Mouse (Mus musculus) urinary bladder, postnatal 14 days (tissue): ENCODE data around the gene Prdm15.

Experiments used
- DNase-seq: peaks from one replicate; pipeline ENCODE4 v3.0.0; 2021; ENCODE audit warnings: low spot score

Gene Prdm15

DNA sequence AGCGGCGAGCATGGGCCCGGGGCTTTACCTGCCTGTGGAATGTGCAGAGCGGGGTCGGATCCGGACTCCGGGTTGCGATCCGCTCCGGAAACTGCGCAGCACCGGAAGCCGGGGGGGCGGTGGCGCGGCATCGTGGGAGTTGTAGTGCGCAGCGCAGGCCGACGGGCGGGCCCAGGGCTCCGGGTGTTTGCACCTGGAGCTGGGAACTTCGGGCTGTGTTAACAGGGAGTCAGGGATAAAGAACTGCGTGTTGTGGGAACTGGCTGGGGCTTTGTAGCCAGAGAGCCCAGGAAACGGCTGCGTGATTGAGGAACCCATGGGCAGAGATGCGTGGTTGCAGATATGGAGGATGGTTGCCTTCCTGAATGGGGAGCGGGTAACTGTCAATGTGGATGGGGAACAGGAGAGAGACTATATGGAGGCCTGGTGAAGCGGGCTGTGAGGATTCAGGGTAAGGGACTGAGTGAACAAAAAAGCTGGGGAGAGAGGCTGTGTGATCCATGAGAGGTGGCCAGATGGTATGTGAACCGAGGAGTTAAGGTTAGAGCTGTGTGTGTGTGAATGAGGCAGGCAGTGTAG, at the start of gene Prdm15:
TSS of gene Prdm15 (minus strand) at position 110 of the 579 bp plus-strand sequence.
- DNase-seq, result peak; percentile 89

DNA sequence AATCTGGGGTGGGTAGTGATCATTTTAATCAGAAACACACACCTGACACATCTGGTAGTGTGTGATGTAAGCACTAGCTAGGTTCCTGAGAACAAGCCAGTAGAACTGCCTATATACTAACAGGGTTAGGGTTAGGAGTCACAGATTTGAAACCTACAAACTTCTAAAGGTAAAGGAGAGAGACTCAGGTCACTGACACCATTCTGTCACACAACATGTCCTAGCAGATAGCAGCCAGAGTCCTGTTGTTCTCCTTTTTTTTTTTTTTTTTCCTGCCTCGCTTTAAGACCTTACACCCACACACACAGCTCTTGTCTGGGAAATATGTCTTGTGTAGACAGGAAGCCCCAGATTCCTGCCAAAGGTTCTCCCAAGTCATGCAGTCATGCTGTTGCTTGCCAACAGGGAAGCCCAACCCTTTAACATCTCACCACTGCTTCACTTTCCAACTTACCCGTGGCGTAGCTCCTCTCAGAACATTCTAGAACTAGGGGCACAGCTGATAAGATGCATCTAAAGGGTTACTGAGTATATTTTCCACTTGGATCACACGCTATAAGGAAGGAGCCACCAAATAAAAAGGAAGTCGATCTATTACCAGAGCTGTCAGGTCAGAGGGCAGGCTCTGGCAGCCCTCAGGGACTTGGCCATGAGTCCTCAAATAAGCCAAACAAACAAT, 45.8 kb upstream of the Prdm15 start:
- peak; percentile 73 for DNase-seq

DNA sequence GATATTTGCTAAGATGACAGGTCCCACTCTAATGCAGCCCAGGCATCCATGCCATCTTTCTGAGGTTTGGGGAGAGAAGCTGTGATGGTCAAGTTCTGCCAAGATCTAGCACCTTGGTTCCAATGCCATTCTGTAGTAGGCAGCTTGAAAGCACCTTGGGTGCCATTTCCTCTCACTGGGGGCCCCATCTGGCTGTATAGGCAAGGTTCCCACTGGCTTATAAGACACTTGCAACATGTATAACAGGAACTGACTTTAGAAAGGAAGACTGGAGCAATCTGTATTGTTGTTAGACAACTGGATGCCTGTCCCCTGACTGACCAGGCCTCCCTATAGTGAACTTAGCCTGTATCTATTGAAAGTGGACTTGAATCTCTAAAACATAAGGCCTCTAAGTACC, 36.1 kb upstream of the Prdm15 start:
- no peak for DNase-seq

DNA sequence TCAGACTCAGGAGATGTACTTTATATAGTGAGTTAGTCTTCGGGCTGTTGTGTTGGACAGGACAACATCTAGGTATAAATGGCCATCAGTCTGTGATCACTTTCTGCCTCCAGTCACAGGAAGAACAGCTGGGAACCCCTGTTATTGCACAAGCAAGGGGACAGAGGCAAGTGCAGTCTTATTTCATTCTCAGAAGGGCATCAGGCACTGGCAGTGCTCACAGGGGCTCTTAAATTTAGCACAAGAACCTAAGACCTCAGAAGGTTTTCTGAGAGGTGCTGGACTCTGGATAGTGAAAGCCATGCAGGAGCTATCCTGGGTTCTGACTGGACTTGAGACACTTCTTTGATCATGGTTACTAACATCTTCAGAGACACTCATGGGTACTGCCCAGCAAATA, 32.0 kb upstream of the Prdm15 start:
- DNase-seq, result no peak

DNA sequence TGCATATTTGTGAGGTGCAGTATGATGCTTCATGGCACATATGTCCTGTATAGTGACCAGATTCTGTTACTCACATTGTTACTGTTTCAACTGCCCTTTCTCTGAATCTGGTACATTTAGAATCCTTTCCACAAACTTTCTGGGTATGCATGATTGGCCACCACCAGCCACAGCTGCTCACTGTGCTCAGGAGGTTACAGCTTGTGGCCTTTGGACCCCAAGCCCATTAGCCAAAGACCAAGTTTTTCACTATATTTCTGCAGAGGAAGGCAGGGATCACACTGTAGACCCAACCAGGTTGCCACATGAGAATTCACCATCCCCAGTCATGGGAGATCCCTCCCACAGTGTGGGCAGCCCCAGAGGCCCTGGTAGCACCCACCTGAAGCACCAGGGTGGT, 31.2 kb upstream of the Prdm15 start:
- DNase-seq, result no peak

DNA sequence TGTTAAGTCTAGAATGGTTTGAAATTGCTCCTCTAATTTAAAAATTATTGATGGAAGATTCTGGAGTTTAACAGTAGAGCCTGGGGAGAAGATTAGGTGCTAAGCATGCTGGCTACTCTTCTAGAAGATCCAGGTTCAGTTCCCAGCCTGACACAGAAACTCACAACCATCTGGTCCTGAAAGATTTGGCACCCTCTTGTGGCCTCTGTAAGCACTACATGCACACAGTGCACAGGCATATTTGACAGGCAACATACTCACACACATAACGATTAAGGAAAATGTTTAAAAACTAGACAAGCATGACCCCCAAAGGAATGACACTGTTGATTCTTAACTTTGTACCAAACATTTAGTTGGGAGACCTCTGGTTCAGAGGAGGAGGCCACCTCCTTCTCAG, 27.5 kb upstream of the Prdm15 start:
- DNase-seq, result peak; percentile 60

DNA sequence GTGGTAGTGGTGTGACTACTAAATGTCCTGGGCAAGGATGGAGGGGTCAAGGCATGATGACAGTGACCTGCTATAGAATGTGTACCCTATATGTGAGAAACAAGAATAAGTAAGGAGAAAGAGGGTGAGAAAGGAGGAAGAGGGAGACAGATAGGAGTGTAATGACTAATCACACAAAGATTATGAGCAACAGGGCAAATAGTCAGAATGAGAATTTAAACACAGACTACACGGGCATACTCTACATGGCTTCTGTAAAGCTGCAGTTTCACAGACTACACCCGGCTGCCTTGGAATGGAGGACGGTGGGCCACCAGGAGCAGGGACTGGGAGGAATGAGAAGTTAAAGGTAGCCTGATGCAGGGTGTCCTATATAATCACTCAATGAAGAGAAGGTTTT, 25.9 kb upstream of the Prdm15 start:
- DNase-seq, result no peak

DNA sequence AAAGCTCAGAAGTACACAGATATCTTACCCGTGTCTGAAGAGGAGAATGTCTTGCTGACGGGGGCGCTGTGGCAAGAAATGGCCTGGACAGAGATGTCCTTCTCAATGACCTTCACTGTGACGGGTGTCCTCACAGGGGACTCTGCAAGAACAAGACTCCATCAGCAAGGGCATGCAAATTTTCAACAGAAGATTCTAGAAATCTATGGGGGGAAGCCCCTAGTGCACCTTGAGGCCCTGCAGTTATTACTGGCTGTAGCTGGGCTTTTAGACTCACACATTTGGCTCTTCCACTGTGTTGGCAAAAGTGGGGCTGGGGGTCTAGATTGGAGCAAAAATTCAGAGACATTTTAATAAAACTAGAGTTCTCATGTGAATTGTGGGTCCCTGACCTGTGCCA, 23.5 kb upstream of the Prdm15 start:
- DNase-seq, result no peak

DNA sequence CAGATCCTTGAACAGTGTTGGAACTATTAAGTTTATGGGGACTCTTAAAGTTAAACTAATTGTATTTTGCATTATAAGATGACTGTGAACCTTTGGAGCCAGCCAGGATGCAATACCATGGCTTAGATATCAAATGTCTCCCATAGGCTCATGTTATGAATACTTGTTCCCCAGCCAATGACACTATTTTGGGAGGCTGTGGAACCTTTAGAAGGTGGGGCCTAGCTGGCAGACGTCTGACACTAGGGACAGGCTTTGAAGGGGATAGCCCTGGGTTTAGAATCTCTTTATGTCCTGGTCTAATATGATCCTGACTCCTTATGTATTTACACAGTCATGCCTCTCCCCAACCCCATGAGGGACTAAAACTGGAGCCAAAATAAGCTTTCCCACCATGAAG, 22.7 kb upstream of the Prdm15 start:
- DNase-seq, result no peak

DNA sequence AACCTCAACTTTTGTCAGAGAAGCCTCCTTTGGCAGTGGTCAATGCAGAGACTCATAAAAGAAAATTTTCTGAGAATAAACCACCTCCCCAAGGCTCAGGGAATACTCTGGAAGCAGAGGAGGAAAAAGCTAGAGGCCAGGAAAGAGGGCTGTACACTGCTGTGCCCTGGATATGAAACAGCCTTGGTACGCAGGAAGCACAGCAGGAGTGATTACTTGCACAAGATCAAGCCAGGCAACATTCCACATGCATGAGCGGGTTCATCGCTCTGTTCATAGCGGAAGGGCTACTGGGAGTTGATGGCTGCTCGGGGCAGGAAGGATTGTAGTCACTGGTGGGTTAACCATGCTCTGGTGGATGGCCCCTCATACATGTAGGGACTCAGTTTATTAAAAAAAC, 21.0 kb upstream of the Prdm15 start:
- DNase-seq, result peak; percentile 68

DNA sequence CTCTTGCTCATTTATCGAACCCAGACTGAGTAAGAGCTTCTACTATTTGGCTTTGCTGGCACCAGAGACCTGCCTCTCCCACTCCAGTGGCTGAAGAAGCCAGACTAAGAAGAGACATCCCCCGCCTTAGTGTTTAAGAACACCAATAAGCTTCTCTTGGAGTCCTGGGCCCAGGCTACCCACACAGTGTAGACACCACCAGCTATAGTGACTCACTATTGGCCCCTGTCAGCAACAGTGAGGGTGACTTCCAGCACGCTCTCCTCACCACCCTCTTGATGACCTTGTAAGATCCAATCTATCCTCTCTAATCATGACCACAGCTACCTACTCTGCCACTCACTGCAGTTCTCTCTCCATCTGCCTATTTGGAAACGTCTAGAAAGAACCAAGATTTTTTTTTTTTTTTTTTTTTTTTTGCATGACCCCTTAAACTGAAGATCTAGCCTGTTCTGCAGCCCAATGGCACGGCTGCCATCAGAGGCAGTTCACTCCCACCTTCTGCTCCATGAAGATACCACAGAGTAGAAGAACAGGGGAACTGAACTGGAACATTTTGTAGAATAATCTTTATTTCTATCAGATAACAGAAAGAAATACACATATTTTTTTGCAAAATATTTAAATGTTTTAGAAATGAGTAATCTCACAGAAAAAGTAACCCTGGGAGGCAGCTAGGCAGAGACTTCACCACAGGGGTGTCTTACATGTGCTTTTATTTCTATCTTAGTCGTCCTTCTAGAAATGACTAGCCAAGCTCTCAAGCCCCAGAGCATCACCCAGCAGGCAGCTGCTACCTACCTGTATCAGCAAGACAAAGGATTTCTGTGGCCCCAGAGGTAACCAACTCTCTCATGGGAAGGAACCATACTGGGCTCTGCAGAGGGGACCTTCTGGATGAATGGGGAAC, 17.8 kb upstream of the Prdm15 start:
- no peak for DNase-seq

DNA sequence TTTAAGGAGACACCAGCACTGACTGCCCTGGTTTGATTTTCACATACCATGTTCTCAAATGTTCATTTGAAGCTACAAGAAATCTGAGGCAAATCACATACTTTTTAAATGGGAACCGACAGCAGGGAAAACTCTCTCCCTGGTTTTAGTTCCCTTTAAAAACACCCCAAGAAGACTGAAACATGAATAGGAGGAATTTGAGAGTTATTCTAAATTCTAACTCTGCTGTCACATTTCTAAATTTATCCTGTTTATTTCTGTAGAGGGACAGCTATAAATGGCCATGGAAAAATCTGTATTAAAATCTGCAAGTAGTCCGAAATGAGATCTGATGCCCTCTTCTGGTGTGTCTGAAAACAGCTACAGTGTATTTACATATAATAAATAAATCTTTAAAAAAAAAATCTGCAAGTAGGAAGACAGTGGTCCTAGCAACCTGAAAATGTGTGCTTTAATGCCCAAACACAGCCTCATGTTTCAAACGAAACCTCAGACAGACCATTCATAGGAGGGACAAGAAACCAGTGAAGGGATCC, 12.3 kb upstream of the Prdm15 start:
- DNase-seq, result no peak

DNA sequence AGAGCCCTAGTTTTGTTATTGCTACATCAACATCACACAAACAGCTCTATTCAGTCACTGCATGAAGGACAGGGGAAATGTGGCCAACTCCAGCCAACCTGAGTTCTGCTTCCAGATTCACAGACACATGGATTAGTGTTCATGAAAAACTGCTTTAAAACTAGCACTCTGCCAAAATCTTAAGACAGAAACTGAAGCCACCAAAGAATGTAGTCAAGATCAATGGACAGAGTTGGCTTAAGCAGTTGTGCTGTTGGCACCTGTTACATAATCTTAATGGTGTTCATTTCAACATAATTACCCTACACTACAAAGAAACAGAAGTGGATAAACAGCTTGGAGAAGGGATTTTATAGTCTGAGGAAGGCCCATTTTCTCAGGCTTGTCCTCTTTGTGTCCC, 4.4 kb upstream of the Prdm15 start:
- DNase-seq, result no peak

DNA sequence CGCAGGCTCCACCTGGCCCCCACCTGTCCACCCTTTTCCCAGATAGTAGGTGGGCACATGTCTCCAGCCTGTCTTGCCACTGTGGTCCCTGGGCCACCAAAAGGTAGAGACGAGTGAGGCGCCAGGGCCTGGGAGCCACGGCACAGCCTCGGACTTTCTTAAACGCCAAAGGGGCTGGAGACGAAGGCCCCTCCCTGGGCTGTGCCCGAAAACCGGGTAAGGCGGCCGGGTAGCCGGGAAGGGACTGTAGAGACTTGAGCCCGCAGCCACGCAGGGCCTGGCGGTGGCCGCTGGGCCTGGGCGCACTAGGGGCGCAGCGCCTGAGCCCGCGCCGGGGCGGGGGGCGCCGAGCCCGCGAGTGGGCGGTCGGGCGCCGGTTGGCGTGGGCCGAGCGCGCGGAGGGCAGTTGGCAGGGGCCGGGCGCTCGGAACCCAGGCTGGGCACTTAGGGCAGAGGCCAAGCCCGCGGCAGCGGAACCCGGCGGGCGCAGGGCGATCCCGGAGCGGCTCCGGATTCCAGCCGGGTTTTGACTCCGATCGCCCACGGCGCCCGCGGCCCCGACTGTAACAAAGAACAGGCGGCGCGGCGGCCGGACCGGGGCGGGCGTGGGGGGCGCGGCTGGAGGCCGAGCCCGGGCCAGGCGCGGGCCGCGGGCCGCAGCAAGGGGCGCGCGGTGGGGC, 449 bp downstream of the Prdm15 start:
- peak; percentile 90 for DNase-seq

DNA sequence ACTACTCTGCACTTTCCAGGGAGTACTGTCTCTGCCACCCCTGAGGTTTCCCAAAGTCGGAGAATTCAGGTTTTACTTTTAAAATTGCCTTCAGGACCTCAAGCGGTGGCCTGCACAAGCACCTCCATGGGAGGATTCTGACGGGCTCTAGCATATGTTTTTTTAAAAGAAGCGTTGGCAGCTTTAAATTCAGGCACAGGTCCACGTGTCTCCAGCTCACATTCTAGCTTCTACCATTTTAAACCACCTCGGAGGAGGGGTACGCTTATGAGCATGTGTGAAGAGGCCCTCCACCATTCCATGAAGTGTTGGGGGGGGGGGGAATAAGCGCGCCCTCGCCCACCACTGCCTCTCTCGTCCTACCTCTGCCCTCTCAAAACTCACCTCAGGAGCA, 986 bp downstream of the Prdm15 start:
- peak; percentile 7 for DNase-seq

DNA sequence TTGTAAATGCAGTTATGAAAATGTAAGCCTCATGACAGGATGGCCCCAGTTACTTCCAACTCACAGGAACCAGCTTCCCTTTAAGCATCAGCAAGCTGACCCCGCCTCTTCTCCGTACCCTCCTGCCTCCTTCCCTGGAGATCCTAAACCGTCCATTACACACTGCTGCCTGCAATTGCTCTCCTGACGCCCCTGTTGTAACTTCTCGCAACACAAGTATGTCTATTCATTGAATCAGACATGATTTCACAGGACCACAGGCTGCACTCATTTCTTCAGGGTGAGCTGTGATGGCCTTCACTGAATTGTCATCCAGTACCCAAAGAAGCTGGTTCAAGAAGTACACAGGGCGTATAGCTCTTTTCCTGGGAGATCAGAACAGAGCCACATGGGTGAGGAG, 2.8 kb downstream of the Prdm15 start:
- no peak for DNase-seq

DNA sequence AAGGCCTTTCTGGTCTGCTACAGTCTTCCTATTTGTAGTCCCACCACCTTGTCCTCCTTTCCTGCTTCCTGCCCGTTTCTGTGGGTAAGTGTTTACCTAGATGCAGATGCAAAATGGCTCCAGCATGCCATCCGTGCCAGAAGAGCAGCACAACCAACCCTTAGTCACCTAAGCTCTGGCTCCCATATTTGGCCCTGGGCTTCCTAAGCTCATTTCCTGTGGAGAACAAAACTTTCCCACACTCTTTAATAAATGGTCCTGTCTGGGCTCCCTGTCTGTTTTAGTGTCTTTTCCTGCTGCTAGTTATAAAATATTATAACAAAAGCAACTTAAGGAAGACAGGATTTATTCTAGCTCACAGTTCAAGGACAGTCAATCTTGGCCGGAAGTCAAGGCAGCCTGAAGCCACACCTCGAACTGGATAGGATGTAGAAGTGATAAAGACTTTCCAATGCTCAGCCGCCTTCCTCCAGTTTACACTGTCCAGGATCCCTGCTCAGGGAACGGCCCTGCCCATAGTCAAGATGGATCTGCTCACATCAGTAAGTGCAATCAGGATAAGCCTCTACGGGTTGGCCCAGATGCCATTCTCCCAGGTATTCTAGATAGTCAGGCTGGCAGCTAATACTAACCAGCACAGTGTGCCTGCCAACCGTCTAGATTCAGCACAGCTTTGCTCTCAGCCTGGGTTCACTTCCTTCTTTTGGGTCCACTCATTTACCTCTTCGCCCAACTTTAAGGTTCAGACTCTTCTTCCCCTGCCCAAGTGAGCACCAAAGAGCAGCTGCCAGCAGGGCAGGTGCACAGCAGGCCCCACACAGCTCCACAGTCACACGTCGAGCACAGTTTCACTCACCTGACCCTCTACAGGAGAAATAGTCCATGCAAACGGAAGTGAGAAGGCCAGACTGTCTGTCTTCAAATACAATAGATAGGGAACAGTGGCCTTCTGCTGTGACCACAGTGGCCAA, 6.4 kb downstream of the Prdm15 start:
- DNase-seq, result no peak

DNA sequence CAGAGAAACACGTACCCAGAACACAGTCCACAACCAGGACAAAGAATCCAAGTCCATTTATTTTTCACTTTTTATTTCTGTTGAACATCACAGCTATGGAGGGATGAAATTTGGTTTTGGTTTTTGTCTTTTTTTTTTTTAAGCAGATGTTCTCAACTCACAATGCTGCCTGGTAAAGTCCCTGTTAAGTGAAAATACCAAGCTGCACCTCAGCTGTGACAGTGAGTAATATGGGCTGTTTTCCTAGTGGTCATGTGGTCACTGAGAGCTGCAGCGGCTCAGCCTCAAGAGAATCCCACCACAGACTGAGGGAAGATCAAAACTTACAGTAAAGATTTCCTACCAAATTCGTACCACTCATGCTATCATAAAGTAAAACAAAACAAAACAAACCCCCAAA, 19.5 kb downstream of the Prdm15 start:
- DNase-seq, result no peak

DNA sequence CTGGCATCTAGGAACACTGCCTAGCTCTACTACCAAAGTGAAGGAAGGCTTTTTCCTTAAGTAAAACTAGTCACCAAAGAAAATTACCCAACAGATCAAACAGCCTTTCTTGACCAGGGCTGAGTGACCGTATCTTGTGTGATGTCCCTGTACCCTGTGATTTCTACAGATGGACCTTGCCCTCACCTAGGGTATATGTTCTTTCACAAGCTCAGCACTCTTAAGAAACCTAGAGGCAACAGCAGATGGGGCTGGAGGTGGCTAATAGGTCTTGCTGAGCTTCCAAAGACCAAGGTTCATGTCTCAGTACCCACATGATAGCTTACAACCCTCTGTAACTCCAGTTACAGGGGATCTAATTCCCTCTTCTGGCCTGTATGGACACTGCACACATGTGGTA, 23.4 kb downstream of the Prdm15 start:
- no peak for DNase-seq

DNA sequence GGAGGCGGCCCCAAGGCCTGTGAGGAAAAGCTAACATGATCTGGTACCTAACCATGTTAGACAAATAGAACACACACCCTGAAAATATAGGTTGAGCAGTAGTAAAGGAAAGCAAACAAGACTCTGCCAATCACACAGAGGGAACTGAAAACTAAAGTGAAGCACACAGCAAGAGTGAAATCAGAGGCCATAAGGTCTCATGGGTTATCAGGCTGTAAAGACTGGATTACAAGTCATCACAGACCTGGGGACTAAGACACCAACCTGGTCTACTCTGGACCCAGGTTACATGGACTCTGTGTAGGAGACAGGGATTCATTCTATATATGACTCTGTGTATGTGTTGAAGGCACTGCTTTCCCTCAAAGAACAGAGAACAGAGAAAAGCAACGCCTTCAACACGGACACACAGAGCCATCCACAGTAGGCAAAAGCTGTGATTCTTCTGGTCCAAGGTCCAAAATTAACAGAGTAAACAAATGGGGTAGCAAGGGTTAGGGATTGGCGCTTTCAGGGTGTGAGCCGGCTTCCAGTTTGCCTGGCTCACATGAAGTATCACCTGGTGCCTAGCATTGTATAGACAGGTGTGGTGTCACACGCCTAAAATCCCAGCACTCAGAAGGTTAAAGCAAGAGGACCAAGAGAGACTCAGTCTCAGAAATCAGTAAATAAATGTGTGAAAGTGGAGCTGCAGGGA, 28.2 kb downstream of the Prdm15 start:
- DNase-seq, result no peak

DNA sequence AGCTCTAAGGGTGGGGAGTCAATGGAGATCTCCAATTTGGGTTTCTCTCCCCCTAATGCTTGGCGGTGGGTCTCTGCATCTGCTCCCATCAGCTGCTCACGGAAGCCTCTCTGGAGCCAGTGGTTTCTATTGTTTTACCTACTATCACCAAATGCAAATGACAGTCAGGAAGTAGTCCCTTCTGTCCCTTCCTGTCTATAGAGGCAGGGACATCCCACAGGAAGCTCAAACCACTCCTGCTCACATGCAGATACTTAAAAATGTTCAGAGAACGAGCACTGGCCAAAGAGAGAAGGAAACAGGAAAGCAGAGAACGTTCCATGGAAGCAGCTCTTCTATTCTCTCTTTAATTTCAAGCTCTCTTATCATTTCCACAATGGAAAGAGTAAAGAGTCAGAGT, 32.1 kb downstream of the Prdm15 start:
- no peak for DNase-seq
